ENCODE assay signal across 19 mouse cellular contexts in genomic region chr14:47175136-47175535, GRCm38 (mm10). TPM values are rescaled to one million over a fixed set of nuclear protein-coding genes. Genes with fewer than 3 reads are reported as not detected.
DNase-seq lines count a peak whose midpoint lies in the region; ATAC-seq lines count a peak whose summit lies in the region.
"Had no signal": no experiment of that assay in that cellular context is flagged by ENCODE, and none has a peak within 500 bp of the region (broad histone marks: within the 10 kb centered on the region; RNA-seq: fewer than 3 reads in every experiment).

No protein-coding gene starts in this region.

- no peak overlapping the region for H3K4me2 ChIP-seq in heart, embryonic 11.5 days

- DNase-seq in heart, adult 11 months, result peak; percentile 78
- DNase-seq in testis, postnatal 10 days (ENCODE audit: low spot score), result peak; percentile 16
- DNase-seq in testis, postnatal 14 days (ENCODE audit: low spot score), result no peak
- DNase-seq: adrenal gland, adult 2 months; adrenal gland, adult 8-10 months; adrenal gland, postnatal 10 days; adrenal gland, postnatal 14 days; adrenal gland, postnatal 25 days; adrenal gland, postnatal 36 days; B cell, adult 2 months; cerebellum, adult 11 months; cerebellum, adult 11-12 months; cerebellum, adult 18-20 months had no signal

- no peaks in the 10 kb centered on the region for H3K27me3 ChIP-seq in heart, embryonic 11.5 days (ENCODE audit: control insufficient read depth, insufficient read depth, low read length)
- H3K27me3 ChIP-seq: CH12.LX, Patski had no signal

- H3K4me3 ChIP-seq in heart, embryonic 11.5 days (ENCODE audit: low read depth, low read length), result no peak overlapping the region

- no peaks in the 10 kb centered on the region for H3K36me3 ChIP-seq in heart, embryonic 11.5 days (ENCODE audit: control insufficient read depth, insufficient read depth, low read length)
- H3K36me3 ChIP-seq: G1E had no signal

- 74% methylated on average over 5 of the region's 5 CpGs for WGBS in heart, embryonic 11.5 days (ENCODE audit: insufficient replicate concordance)

- ATAC-seq in heart, embryonic 11.5 days (replicated peaks; ENCODE audit: insufficient number of reproducible peaks, low FRiP score, low TSS enrichment), result no peak
- ATAC-seq: activated CD4-positive, CD25-positive, alpha-beta regulatory T cell, adult 4 months; CD4-positive, CD25-positive, alpha-beta regulatory T cell, adult 4 months; Patski had no signal

- no peaks in the 10 kb centered on the region for H3K4me1 ChIP-seq in heart, embryonic 11.5 days (ENCODE audit: control insufficient read depth, insufficient read depth, low read length)

- no peak overlapping the region for H3K9ac ChIP-seq in heart, embryonic 11.5 days (ENCODE audit: low read depth, low read length)

- no peak overlapping the region for H3K27ac ChIP-seq in heart, embryonic 11.5 days (ENCODE audit: low read depth, low read length)

- no peaks in the 10 kb centered on the region for H3K9me3 ChIP-seq in heart, embryonic 11.5 days (replicated peaks; ENCODE audit: control insufficient read depth, low read length)
- H3K9me3 ChIP-seq: G1E had no signal

RNA-seq across cellular contexts. Expression of gene Gch1, which starts 14.1 kb away (rescaled TPM):
- 6.7 and 7.5 TPM in 2 replicates for polyA plus RNA-seq in heart, embryonic 11.5 days (2014; fragmentation: Nextera tagmentation; extraction: Ambion mirVana)
